Mouse (Mus musculus) liver, embryonic 12.5 days (tissue): ENCODE results near the gene Nudt3. TPM values are rescaled to one million over a fixed set of nuclear protein-coding genes. Genes with fewer than 3 reads are reported as not detected.
A peak's percentile ranks its signal among the peaks of the same experiment; 100 is the strongest.

Experiments used
- ATAC-seq: fragments of 200-750 bp; cut with Nextera tagmentation; 2 replicates; pipeline ENCODE4 v1.8.0; 2017; ENCODE audit warnings: moderate number of reproducible peaks, mild to moderate bottlenecking, moderate library complexity
- H3K27ac ChIP-seq: fragments of 300-500 bp; sonication (generic); 2 replicates; pipeline ENCODE4 v1.5.1; 2016; ENCODE audit warnings: mild to moderate bottlenecking
- H3K27me3 ChIP-seq: fragments of 300-500 bp; sonication (generic); replicated peaks from 2 replicates; pipeline ENCODE4 v1.6.1; 2016; ENCODE audit warnings: mild to moderate bottlenecking, moderate library complexity
- H3K36me3 ChIP-seq: fragments of 300-500 bp; sonication (generic); 2 replicates; pipeline ENCODE4 v1.6.1; 2016; ENCODE audit warnings: mild to moderate bottlenecking, moderate library complexity
- H3K4me1 ChIP-seq: fragments of 300-500 bp; sonication (generic); 2 replicates; pipeline ENCODE4 v1.6.1; 2016
- H3K4me2 ChIP-seq: fragments of 300-500 bp; sonication (generic); 2 replicates; pipeline ENCODE4 v1.6.1; 2016; ENCODE audit warnings: mild to moderate bottlenecking, moderate library complexity
- H3K4me3 ChIP-seq: fragments of 300-500 bp; sonication (generic); 2 replicates; pipeline ENCODE4 v1.5.1; 2016; ENCODE audit warnings: mild to moderate bottlenecking, moderate library complexity
- H3K9ac ChIP-seq: fragments of 300-500 bp; sonication (generic); 2 replicates; pipeline ENCODE4 v1.6.1; 2016; ENCODE audit warnings: mild to moderate bottlenecking, moderate library complexity
- H3K9me3 ChIP-seq: fragments of 300-500 bp; sonication (generic); replicated peaks from 2 replicates; pipeline ENCODE4 v1.6.1; 2016; ENCODE audit warnings: mild to moderate bottlenecking, moderate library complexity
- WGBS: fragments of 180-500 bp; shearing (Covaris S2); methylation state at CpG from one replicate; pipeline ENCODE4 v1.1.7; 2016; ENCODE audit not compliant: insufficient replicate concordance; 5-methylcytosine and 5-hydroxymethylcytosine counted together
- polyA plus RNA-seq: library from polyadenylated mRNA; unstranded; fragments of >200 nt; fragmentation: Nextera tagmentation; extraction: Ambion mirVana; gene quantifications from 2 replicates; pipeline ENCODE4 v1.2.1, GENCODE M21; 2016

Gene Nudt3
- polyA plus RNA-seq, 1 experiment from 2014 or later, result 51.2 TPM

DNA sequence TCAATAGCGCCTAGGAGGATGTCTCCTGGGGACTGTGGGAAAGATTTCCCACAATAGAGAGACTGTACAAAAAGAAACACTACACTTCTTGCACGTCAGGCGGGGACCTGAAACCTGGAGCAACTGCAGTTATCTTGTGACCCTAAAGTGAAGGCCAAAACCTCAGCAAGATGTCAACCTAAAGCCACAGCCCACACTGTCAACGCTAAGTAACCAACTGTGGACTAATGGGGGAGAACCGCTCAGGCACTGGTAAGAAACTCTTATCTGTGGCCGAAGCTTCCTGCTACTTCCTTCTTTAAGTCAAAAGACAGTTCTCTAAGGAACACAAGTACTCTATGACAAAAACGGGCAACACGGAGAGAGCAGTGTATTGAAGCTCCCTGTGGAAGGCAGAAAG is 35.1 kb downstream of the Nudt3 start:
- H3K9ac ChIP-seq, result no peak overlapping the region
- peak overlapping the region; percentile 61 for H3K27ac ChIP-seq
- H3K9me3 ChIP-seq, result no peaks in the 10 kb centered on the region
- peak overlapping the region; percentile 13; the same call in 1 of the 2 replicates for H3K4me2 ChIP-seq
- H3K36me3 ChIP-seq, result peaks cover 73% of the 10 kb centered on the region
- H3K27me3 ChIP-seq, result no peaks in the 10 kb centered on the region
- H3K4me3 ChIP-seq, result no peak overlapping the region
- H3K4me1 ChIP-seq, result peaks cover 69% of the 10 kb centered on the region
- WGBS, result 18% methylated on average over 8 of the region's 8 CpGs
- 0 out of 2 replicates have a peak, but pooled peaks have one; percentile 12 for ATAC-seq

GRCm38 (mm10) chr17:27587252-27587651 is 36.0 kb downstream of the Nudt3 start:
- Histone ChIP-seq H3K9me3 (no peaks in the 10 kb centered on the region), H3K27me3 (no peaks in the 10 kb centered on the region), H3K36me3 (peaks cover 72% of the 10 kb centered on the region), H3K4me3 (no peak overlapping the region), H3K4me2 (no peak overlapping the region), H3K4me1 (peaks cover 79% of the 10 kb centered on the region), H3K9ac (no peak overlapping the region), H3K27ac (0 out of 2 replicates have a peak overlapping the region, but pooled peaks have one; percentile 1)
- WGBS, result 66% methylated on average over 12 of the region's 12 CpGs
- no peak for ATAC-seq

GRCm38 (mm10) chr17:27586661-27587060 is 36.6 kb downstream of the Nudt3 start:
- H3K9me3 ChIP-seq, result no peaks in the 10 kb centered on the region
- WGBS, result 47% methylated on average over 9 of the region's 9 CpGs
- H3K36me3 ChIP-seq, result peaks cover 74% of the 10 kb centered on the region
- no peak for ATAC-seq
- no peaks in the 10 kb centered on the region for H3K27me3 ChIP-seq
- H3K4me2 ChIP-seq, result no peak overlapping the region
- H3K27ac ChIP-seq, result 0 out of 2 replicates have a peak overlapping the region, but pooled peaks have one; percentile 1
- no peak overlapping the region for H3K4me3 ChIP-seq
- no peak overlapping the region for H3K9ac ChIP-seq
- H3K4me1 ChIP-seq, result peaks cover 80% of the 10 kb centered on the region

GRCm38 (mm10) chr17:27583185-27583894 is 40.0 kb downstream of the Nudt3 start:
- Histone ChIP-seq H3K4me2 (no peak overlapping the region), H3K4me3 (no peak overlapping the region), H3K27ac (peak overlapping the region; percentile 41), H3K9me3 (no peaks in the 10 kb centered on the region), H3K36me3 (peaks cover 84% of the 10 kb centered on the region), H3K27me3 (no peaks in the 10 kb centered on the region), H3K9ac (no peak overlapping the region; the same call in 1 of the 2 replicates), H3K4me1 (peaks cover 70% of the 10 kb centered on the region)
- peak; percentile 60 for ATAC-seq
- WGBS, result 41% methylated on average over 13 of the region's 13 CpGs

GRCm38 (mm10) chr17:27580392-27581068 is 42.8 kb downstream of the Nudt3 start:
- Histone ChIP-seq H3K27me3 (no peaks in the 10 kb centered on the region), H3K27ac (peak overlapping the region; percentile 9; the same call in 1 of the 2 replicates), H3K4me2 (peak overlapping the region; percentile 29), H3K9me3 (no peaks in the 10 kb centered on the region), H3K4me1 (peaks cover 61% of the 10 kb centered on the region), H3K36me3 (peaks cover 80% of the 10 kb centered on the region), H3K9ac (no peak overlapping the region), H3K4me3 (no peak overlapping the region)
- ATAC-seq, result peak; percentile 76
- WGBS, result 50% methylated on average over 20 of the region's 20 CpGs

- 88% methylated on average over 8 of the region's 8 CpGs for WGBS
- no peak for ATAC-seq
- H3K9ac ChIP-seq, result no peak overlapping the region
These were observed 43.5 kb downstream of the Nudt3 start for GRCm38 (mm10) chr17:27579816-27580215.

DNA sequence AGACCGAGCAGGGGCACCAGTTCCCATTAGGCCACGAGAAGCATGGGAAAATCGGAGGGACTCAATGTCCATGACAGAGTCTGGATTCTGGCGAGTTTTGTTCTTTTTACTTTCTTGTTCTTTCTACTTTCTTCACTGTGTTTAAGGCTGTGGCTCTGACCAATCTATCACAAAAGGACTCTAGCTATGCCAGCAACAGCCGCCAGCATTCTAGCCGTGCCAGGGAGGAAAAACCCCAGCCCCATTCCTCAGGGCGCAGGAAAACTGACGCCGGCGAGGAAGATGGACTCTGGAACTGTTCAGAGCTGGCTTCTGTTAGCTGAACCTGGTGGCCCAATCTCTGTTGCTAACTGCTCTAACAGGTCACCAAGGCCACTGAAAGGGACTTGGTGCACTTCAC is 44.8 kb downstream of the Nudt3 start:
- no peak overlapping the region; the same call in 1 of the 2 replicates for H3K27ac ChIP-seq
- no peaks in the 10 kb centered on the region for H3K27me3 ChIP-seq
- 88% methylated on average over 10 of the region's 10 CpGs for WGBS
- no peak overlapping the region for H3K4me2 ChIP-seq
- H3K4me1 ChIP-seq, result peaks cover 75% of the 10 kb centered on the region
- H3K36me3 ChIP-seq, result peaks cover 68% of the 10 kb centered on the region
- no peak overlapping the region for H3K9ac ChIP-seq
- no peaks in the 10 kb centered on the region for H3K9me3 ChIP-seq
- ATAC-seq, result no peak
- no peak overlapping the region for H3K4me3 ChIP-seq

More at GRCm38 (mm10) chr17:27579816-27580215, 43.5 kb downstream of the Nudt3 start:
- H3K27ac ChIP-seq, result no peak overlapping the region
- H3K36me3 ChIP-seq, result peaks cover 77% of the 10 kb centered on the region
- H3K27me3 ChIP-seq, result no peaks in the 10 kb centered on the region
- no peak overlapping the region for H3K4me3 ChIP-seq
- no peaks in the 10 kb centered on the region for H3K9me3 ChIP-seq
- H3K4me1 ChIP-seq, result peaks cover 68% of the 10 kb centered on the region
- H3K4me2 ChIP-seq, result peak overlapping the region; percentile 29; the same call in 1 of the 2 replicates

DNA sequence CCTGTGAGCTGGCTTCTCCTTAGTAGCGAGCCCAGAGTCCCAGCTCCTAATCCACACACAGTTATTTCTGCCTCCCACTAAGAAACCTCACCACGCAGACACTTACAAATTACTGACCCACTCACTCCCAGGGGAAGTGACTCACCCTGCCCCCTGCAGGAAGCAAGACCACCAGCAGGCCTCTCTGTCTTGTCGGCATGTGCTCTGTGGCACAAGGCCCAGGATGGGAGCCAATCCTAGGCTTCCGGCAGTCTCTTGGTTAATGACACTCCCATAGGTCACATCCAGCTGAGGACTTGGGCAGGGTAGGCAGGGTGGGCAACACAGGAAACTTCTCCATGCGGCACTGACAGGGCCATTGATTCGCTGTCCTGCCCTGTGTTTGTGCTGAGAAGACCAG is 45.8 kb downstream of the Nudt3 start:
- H3K27ac ChIP-seq, result no peak overlapping the region
- H3K4me1 ChIP-seq, result peaks cover 74% of the 10 kb centered on the region
- no peaks in the 10 kb centered on the region for H3K27me3 ChIP-seq
- no peak overlapping the region for H3K4me3 ChIP-seq
- no peaks in the 10 kb centered on the region for H3K9me3 ChIP-seq
- no peak for ATAC-seq
- 74% methylated on average over 6 of the region's 6 CpGs for WGBS
- H3K9ac ChIP-seq, result no peak overlapping the region
- no peak overlapping the region for H3K4me2 ChIP-seq
- H3K36me3 ChIP-seq, result peaks cover 59% of the 10 kb centered on the region

DNA sequence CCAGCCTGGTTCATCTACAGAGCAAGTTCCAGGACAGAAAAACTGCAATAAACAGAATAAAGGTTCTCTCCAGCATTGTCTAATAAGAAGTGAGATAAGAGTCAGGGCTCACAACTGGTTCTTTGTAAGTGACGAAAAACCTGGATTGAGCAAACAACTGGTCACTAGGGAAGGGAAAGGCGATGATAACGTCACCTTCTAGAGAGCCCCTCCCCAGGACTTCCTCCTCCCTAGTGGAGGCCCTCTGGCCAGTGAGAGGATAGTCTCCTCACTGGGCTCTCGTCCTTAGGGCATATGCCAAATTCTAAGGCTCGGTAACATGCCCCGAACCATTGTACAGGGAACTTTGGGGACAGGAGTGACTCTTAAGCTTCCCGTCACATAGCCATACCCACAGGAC is 47.2 kb downstream of the Nudt3 start:
- Histone ChIP-seq H3K9ac (no peak overlapping the region), H3K27ac (no peak overlapping the region), H3K4me1 (peaks cover 60% of the 10 kb centered on the region), H3K27me3 (no peaks in the 10 kb centered on the region), H3K4me2 (no peak overlapping the region), H3K4me3 (no peak overlapping the region), H3K9me3 (no peaks in the 10 kb centered on the region), H3K36me3 (peaks cover 45% of the 10 kb centered on the region)
- no peak for ATAC-seq
- WGBS, result 71% methylated on average over 7 of the region's 7 CpGs

- 68% methylated on average over 10 of the region's 10 CpGs for WGBS
- no peak overlapping the region for H3K4me3 ChIP-seq
- no peaks in the 10 kb centered on the region for H3K9me3 ChIP-seq
- no peak overlapping the region for H3K9ac ChIP-seq
- H3K36me3 ChIP-seq, result peaks cover 37% of the 10 kb centered on the region
- H3K27me3 ChIP-seq, result no peaks in the 10 kb centered on the region
- H3K4me2 ChIP-seq, result peak overlapping the region; percentile 9; the same call in 1 of the 2 replicates
- peaks cover 52% of the 10 kb centered on the region for H3K4me1 ChIP-seq
- no peak overlapping the region for H3K27ac ChIP-seq
- no peak for ATAC-seq
These were observed 48.0 kb downstream of the Nudt3 start for GRCm38 (mm10) chr17:27575116-27575776.

DNA sequence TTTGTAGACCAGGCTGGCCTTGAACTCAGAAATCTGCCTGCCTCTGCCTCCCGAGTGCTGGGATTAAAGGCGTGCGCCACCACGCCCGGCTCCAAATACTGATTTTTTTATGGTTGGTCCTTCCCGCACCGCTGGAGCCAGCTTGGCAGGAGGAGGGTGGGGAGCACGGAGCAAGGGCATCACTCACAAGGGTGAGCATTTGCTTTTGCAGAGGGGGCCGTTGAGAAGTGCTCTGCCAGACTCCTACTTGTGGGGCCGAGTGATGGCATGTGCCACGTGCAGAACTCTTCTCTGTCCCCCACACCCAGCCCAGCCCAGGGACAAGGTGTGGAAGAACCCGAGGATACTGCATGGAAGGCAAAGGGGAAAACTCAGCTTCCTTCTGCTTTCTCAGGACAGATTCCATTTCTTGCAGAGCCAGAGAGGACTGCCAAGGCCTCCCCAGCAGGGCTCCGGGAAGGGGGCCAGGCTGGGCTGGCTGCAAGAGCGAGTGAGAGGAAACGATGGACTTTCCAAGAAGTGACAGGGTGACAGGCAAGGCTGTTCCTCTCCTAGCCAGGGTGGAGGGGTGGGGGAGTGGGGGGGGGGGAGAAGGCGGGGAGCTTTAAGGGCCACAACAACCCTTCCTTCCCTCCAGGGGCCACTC is 48.7 kb downstream of the Nudt3 start:
- Histone ChIP-seq H3K27ac (no peak overlapping the region), H3K4me1 (peaks cover 45% of the 10 kb centered on the region), H3K9me3 (no peaks in the 10 kb centered on the region), H3K9ac (no peak overlapping the region), H3K27me3 (no peaks in the 10 kb centered on the region), H3K4me3 (no peak overlapping the region), H3K36me3 (peaks cover 31% of the 10 kb centered on the region), H3K4me2 (peak overlapping the region; percentile 9; the same call in 1 of the 2 replicates)
- no peak for ATAC-seq
- WGBS, result 67% methylated on average over 16 of the region's 16 CpGs
